Mouse (Mus musculus) G1E (cell line): ENCODE measurements around the gene Flrt2.

Experiments
- CTCF ChIP-seq: IDR thresholded peaks from 2 replicates; pipeline ENCODE4 v1.5.1; 2012; ENCODE audit warnings: low read depth, low read length, inconsistent platforms, mixed read lengths
- POLR2AphosphoS5 ChIP-seq: IDR thresholded peaks from 2 replicates; pipeline ENCODE4 v1.6.1; 2012; ENCODE audit warnings: low read depth, low read length, inconsistent platforms; ENCODE audit not compliant: insufficient replicate concordance
- TAL1 ChIP-seq: conservative IDR thresholded peaks from 2 replicates; pipeline ENCODE4 v1.6.1; 2012; ENCODE audit warnings: low read depth, low read length, inconsistent platforms, mixed read lengths

DNA sequence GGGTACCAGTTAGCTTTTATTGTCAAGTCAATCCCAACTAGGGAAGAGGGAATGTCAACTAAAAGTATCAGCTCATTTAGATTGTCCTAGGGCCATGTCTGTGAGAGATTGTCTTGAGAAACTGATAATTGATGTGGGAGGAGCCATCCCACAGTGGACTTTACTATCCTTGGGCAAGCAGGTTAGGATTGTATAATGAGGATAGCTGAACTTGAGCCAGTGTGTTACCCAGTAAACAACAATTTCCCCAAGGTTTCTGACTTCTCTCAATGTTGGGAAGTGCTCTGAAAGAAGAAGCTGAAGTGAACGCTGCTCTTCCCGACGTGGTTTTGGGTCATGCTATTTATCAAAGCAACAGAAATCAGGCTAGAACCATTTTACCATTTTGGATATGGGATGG, 13.0 kb downstream of the Flrt2 start:
- TF ChIP-seq CTCF (no peak), TAL1 (no peak), POLR2AphosphoS5 (no peak)
